Mouse (Mus musculus): Measurements from ENCODE around the gene Entpd3. TPM values are rescaled to one million over a fixed set of nuclear protein-coding genes. Genes with fewer than 3 reads are reported as not detected.
"Not testable (repeated sequence)": the region's sequence is repeated elsewhere in the genome, so short reads cannot be mapped to it uniquely, and the experiment has no call there.

Gene Entpd3
- total RNA-seq, 2 experiments from 2014 or later = 3.1 to 4.7 TPM

- no peak for DNase-seq (ENCODE audit: low spot score in 2 of 2)
Observed at GRCm38 (mm10) chr9:120530471-120530870, 9.1 kb upstream of the Entpd3 start.

GRCm38 (mm10) chr9:120532062-120532461 lies 7.6 kb upstream of the Entpd3 start:
- intact Hi-C loops (cut with DNase I) = no loop called here
- no peak for DNase-seq (ENCODE audit: low spot score in 2 of 2)

More at GRCm38 (mm10) chr9:120530471-120530870, 9.1 kb upstream of the Entpd3 start:
- intact Hi-C loops (cut with DNase I) = no loop called here

- DNase-seq (ENCODE audit: low spot score in 2 of 2) = no peak
- intact Hi-C loops (cut with DNase I) = no loop called here
Observed at GRCm38 (mm10) chr9:120532691-120533090, 6.9 kb upstream of the Entpd3 start.

- intact Hi-C loops (cut with DNase I); DNase-seq (ENCODE audit: low spot score in 2 of 2): not testable (repeated sequence)
Observed at GRCm38 (mm10) chr9:120533446-120533950, 6.1 kb upstream of the Entpd3 start.

GRCm38 (mm10) chr9:120541411-120541810 lies 1.8 kb downstream of the Entpd3 start:
- intact Hi-C loops (cut with DNase I) = no loop called here
- no peak for DNase-seq (ENCODE audit: low spot score in 2 of 2)

GRCm38 (mm10) chr9:120542241-120542640 lies 2.6 kb downstream of the Entpd3 start:
- DNase-seq (ENCODE audit: low spot score in 2 of 2) = no peak
- intact Hi-C loops (cut with DNase I) = no loop called here

- no peak for DNase-seq (ENCODE audit: low spot score in 2 of 2)
- intact Hi-C loops (cut with DNase I) = no loop called here
Observed at GRCm38 (mm10) chr9:120545994-120546393, 6.4 kb downstream of the Entpd3 start.

GRCm38 (mm10) chr9:120546482-120546881 lies 6.9 kb downstream of the Entpd3 start:
- intact Hi-C loops (cut with DNase I) = no loop called here
- DNase-seq (ENCODE audit: low spot score in 2 of 2) = no peak

- no peak for DNase-seq (ENCODE audit: low spot score in 2 of 2)
- intact Hi-C loops (cut with DNase I) = no loop called here
Observed at GRCm38 (mm10) chr9:120547026-120547668, 7.5 kb downstream of the Entpd3 start.

GRCm38 (mm10) chr9:120550778-120551177 lies 11.2 kb downstream of the Entpd3 start:
- DNase-seq (ENCODE audit: low spot score in 2 of 2) = no peak
- intact Hi-C loops (cut with DNase I) = no loop called here

GRCm38 (mm10) chr9:120563590-120563989 lies 24.0 kb downstream of the Entpd3 start:
- intact Hi-C loops (cut with DNase I) = no loop called here
- DNase-seq (ENCODE audit: low spot score in 2 of 2) = no peak

- intact Hi-C loops (cut with DNase I) = no loop called here
- no peak for DNase-seq (ENCODE audit: low spot score in 2 of 2)
Observed at GRCm38 (mm10) chr9:120564247-120564646, 24.6 kb downstream of the Entpd3 start.

GRCm38 (mm10) chr9:120566384-120566783 lies 26.8 kb downstream of the Entpd3 start:
- DNase-seq (ENCODE audit: low spot score in 2 of 2) = no peak
- intact Hi-C loops (cut with DNase I) = no loop called here

- no peak for DNase-seq (ENCODE audit: low spot score in 2 of 2)
- intact Hi-C loops (cut with DNase I) = no loop called here
Observed at GRCm38 (mm10) chr9:120568917-120569316, 29.3 kb downstream of the Entpd3 start.

GRCm38 (mm10) chr9:120569721-120570333 lies 30.2 kb downstream of the Entpd3 start:
- DNase-seq (ENCODE audit: low spot score in 2 of 2) = peak; percentile 64 to 78
- intact Hi-C loops (cut with DNase I) = loop anchor here (5.0 kb wide), 1 partner anchor 68 kb away; no protein-coding TSS in a partner anchor

- DNase-seq (ENCODE audit: low spot score in 2 of 2) = no peak
- intact Hi-C loops (cut with DNase I) = loop anchor here (5.0 kb wide), 1 partner anchor 68 kb away; no protein-coding TSS in a partner anchor
Observed at GRCm38 (mm10) chr9:120570334-120570725, 30.7 kb downstream of the Entpd3 start.

GRCm38 (mm10) chr9:120570741-120571592 lies 31.3 kb downstream of the Entpd3 start, which contains the start of gene Rpl14:
Rpl14 (plus strand) TSS chr9:120571444.
- intact Hi-C loops (cut with DNase I) = loop anchor here (5.0 kb wide), 1 partner anchor 69 kb away; no protein-coding TSS in a partner anchor
- DNase-seq (ENCODE audit: low spot score in 2 of 2) = peak; percentile 98 to 99

- intact Hi-C loops (cut with DNase I) = loop anchor here (5.0 kb wide), 1 partner anchor 69 kb away; no protein-coding TSS in a partner anchor
- no peak for DNase-seq (ENCODE audit: low spot score in 2 of 2)
Observed at GRCm38 (mm10) chr9:120571593-120572385, 32.2 kb downstream of the Entpd3 start.

Data from left cerebral cortex, postnatal 14 days (tissue).